Mouse (Mus musculus) forebrain, postnatal 0 days (tissue): ENCODE results near the gene Cpne9. TPM values are rescaled to one million over a fixed set of nuclear protein-coding genes. Genes with fewer than 3 reads are reported as not detected.

Experiments used
- ATAC-seq: fragments of 200-750 bp; cut with Nextera tagmentation; 2 replicates; pipeline ENCODE4 v1.8.0; 2017; ENCODE audit warnings: mild to moderate bottlenecking, moderate library complexity
- DNase-seq: peaks from one replicate; pipeline ENCODE4 v3.0.0-alpha.2; 2015
- H3K27ac ChIP-seq: fragments of 300-500 bp; sonication (generic); 2 replicates; pipeline ENCODE4 v1.5.1; 2014; ENCODE audit warnings: low read depth, mild to moderate bottlenecking, antibody characterized with exemption, low read length, moderate library complexity, mixed read lengths
- H3K27me3 ChIP-seq: fragments of 300-500 bp; sonication (generic); 2 replicates; pipeline ENCODE4 v1.6.1; 2014; ENCODE audit warnings: mild to moderate bottlenecking, low read length, mixed read lengths; ENCODE audit not compliant: insufficient read depth
- H3K36me3 ChIP-seq: fragments of 300-500 bp; sonication (generic); 2 replicates; pipeline ENCODE4 v1.6.1; 2014; ENCODE audit warnings: mild to moderate bottlenecking, moderate library complexity; ENCODE audit not compliant: insufficient read depth
- H3K4me1 ChIP-seq: fragments of 300-500 bp; sonication (generic); 2 replicates; pipeline ENCODE4 v1.6.1; 2014; ENCODE audit warnings: antibody characterized with exemption; ENCODE audit not compliant: insufficient read depth
- H3K4me2 ChIP-seq: fragments of 300-500 bp; sonication (generic); 2 replicates; pipeline ENCODE4 v1.6.1; 2014; ENCODE audit warnings: low read depth, mild to moderate bottlenecking, moderate library complexity
- H3K4me3 ChIP-seq: fragments of 300-500 bp; sonication (generic); 2 replicates; pipeline ENCODE4 v1.5.1; 2014; ENCODE audit warnings: low read depth, low read length, mixed read lengths
- H3K9ac ChIP-seq: fragments of 300-500 bp; sonication (generic); 2 replicates; pipeline ENCODE4 v1.6.1; 2014; ENCODE audit warnings: mild to moderate bottlenecking
- H3K9me3 ChIP-seq: fragments of 300-500 bp; sonication (generic); 2 replicates; pipeline ENCODE4 v1.6.1; 2016; ENCODE audit warnings: low read length
- CTCF ChIP-seq: sonication (generic); IDR thresholded peaks from 2 replicates; pipeline ENCODE4 v1.5.1; 2016; ENCODE audit warnings: antibody characterized with exemption, control low read depth, low read depth
- WGBS: fragments of 180-500 bp; shearing (Covaris S2); extraction: QIAGEN DNeasy Blood & Tissue Kit; methylation state at CpG from one replicate; pipeline ENCODE4 v1.1.7; 2014; 5-methylcytosine and 5-hydroxymethylcytosine counted together
- polyA plus RNA-seq: library from polyadenylated mRNA; unstranded; fragments of >200 nt; fragmentation: Nextera tagmentation; extraction: Ambion mirVana; gene quantifications from 2 replicates; pipeline ENCODE4 v1.2.1, GENCODE M21; 2015
- total RNA-seq: library from RNA; depleted of rRNA; stranded (reverse); fragments of >200 nt; gene quantifications from 2 replicates; pipeline ENCODE4 v1.2.3, GENCODE M21; 2014

Gene Cpne9
- total and polyA plus RNA-seq, 2 experiments from 2014 or later = 4.0 to 4.1 TPM

- WGBS = 22% methylated on average over 3 of the region's 3 CpGs
- no peak overlapping the region for H3K4me3 ChIP-seq
- no peak for ATAC-seq
- peak; percentile 52 for TF ChIP-seq CTCF
- H3K9ac ChIP-seq = no peak overlapping the region
- H3K4me1 ChIP-seq = no peaks in the 10 kb centered on the region
- no peak overlapping the region for H3K27ac ChIP-seq
- H3K36me3 ChIP-seq = no peaks in the 10 kb centered on the region
- no peaks in the 10 kb centered on the region for H3K27me3 ChIP-seq
- H3K4me2 ChIP-seq = no peak overlapping the region
- no peaks in the 10 kb centered on the region for H3K9me3 ChIP-seq
- DNase-seq = no peak
Observed at GRCm38 (mm10) chr6:113302258-113302657, 20.2 kb downstream of the Cpne9 start.

GRCm38 (mm10) chr6:113306322-113306985, 24.3 kb downstream of the Cpne9 start:
- DNase-seq (peak; percentile 98), ATAC-seq (peak; percentile 96)
- TF ChIP-seq CTCF = no peak
- peak overlapping the region; percentile 95 for H3K9ac ChIP-seq
- peaks cover 12% of the 10 kb centered on the region for H3K4me1 ChIP-seq
- WGBS = 1% methylated on average over 50 of the region's 50 CpGs
- H3K4me2 ChIP-seq = peak overlapping the region; percentile 97
- no peaks in the 10 kb centered on the region for H3K9me3 ChIP-seq
- H3K36me3 ChIP-seq = peaks cover 14% of the 10 kb centered on the region; the same call in 1 of the 2 replicates
- H3K27me3 ChIP-seq = no peaks in the 10 kb centered on the region
- H3K27ac ChIP-seq = peak overlapping the region; percentile 97
- peak overlapping the region; percentile 92 for H3K4me3 ChIP-seq

- Histone ChIP-seq H3K4me1 (peaks cover 12% of the 10 kb centered on the region), H3K4me3 (peak within 1 kb of the TSS; percentile 92), H3K9me3 (no peaks in the 10 kb centered on the region), H3K9ac (peak within 1 kb of the TSS; percentile 95), H3K27ac (peak within 1 kb of the TSS; percentile 97), H3K4me2 (peak within 1 kb of the TSS; percentile 97), H3K27me3 (no peaks in the 10 kb centered on the region), H3K36me3 (peaks cover 14% of the 10 kb centered on the region)
- TF ChIP-seq CTCF = no peak
- DNase-seq (no peak), ATAC-seq (peak; percentile 67)
- 4% methylated on average over 32 of the region's 32 CpGs for WGBS
Observed at GRCm38 (mm10) chr6:113306986-113307349, 24.9 kb downstream of the Cpne9 start, which contains the start of gene Brpf1. Brpf1 (plus strand) TSS chr6:113307137.

- peaks cover 12% of the 10 kb centered on the region for H3K4me1 ChIP-seq
- no peaks in the 10 kb centered on the region for H3K27me3 ChIP-seq
- H3K27ac ChIP-seq = peak overlapping the region; percentile 97
- WGBS = 1% methylated on average over 34 of the region's 34 CpGs
- no peaks in the 10 kb centered on the region for H3K9me3 ChIP-seq
- H3K36me3 ChIP-seq = peaks cover 20% of the 10 kb centered on the region
- H3K9ac ChIP-seq = peak overlapping the region; percentile 95
- no peak for TF ChIP-seq CTCF
- ATAC-seq = no peak
- H3K4me3 ChIP-seq = peak overlapping the region; percentile 92
- DNase-seq = peak; percentile 18
- peak overlapping the region; percentile 97 for H3K4me2 ChIP-seq
Observed at GRCm38 (mm10) chr6:113307481-113308121, 25.5 kb downstream of the Cpne9 start.

GRCm38 (mm10) chr6:113308141-113308540, 26.0 kb downstream of the Cpne9 start:
- H3K4me1 ChIP-seq = peaks cover 12% of the 10 kb centered on the region
- DNase-seq (peak; percentile 53), ATAC-seq (no peak)
- TF ChIP-seq CTCF = peak; percentile 46; the same call in 1 of the 2 replicates
- peak overlapping the region; percentile 97 for H3K4me2 ChIP-seq
- H3K36me3 ChIP-seq = peaks cover 25% of the 10 kb centered on the region
- H3K4me3 ChIP-seq = peak overlapping the region; percentile 92
- 0 out of 2 replicates have a peak overlapping the region, but pooled peaks have one; percentile 97 for H3K27ac ChIP-seq
- H3K27me3 ChIP-seq = no peaks in the 10 kb centered on the region
- WGBS = 29% methylated on average over 5 of the region's 5 CpGs
- peak overlapping the region; percentile 95 for H3K9ac ChIP-seq
- H3K9me3 ChIP-seq = no peaks in the 10 kb centered on the region

GRCm38 (mm10) chr6:113315972-113316371, 33.9 kb downstream of the Cpne9 start:
- peaks cover 87% of the 10 kb centered on the region for H3K36me3 ChIP-seq
- DNase-seq (no peak), ATAC-seq (no peak)
- no peak overlapping the region for H3K27ac ChIP-seq
- H3K9ac ChIP-seq = no peak overlapping the region
- TF ChIP-seq CTCF = no peak
- no peak overlapping the region for H3K4me2 ChIP-seq
- no peaks in the 10 kb centered on the region for H3K27me3 ChIP-seq
- H3K4me3 ChIP-seq = no peak overlapping the region
- H3K9me3 ChIP-seq = no peaks in the 10 kb centered on the region
- 95% methylated on average over 3 of the region's 3 CpGs for WGBS
- H3K4me1 ChIP-seq = no peaks in the 10 kb centered on the region
